Mouse (Mus musculus) layer of hippocampus, postnatal 10 days (tissue): ENCODE data around the gene Hfe. TPM values are rescaled to one million over a fixed set of nuclear protein-coding genes. Genes with fewer than 3 reads are reported as not detected.

Experiments used
- DNase-seq, 2 experiments: peaks; one replicate each; pipeline ENCODE4 v3.0.0; 2021; ENCODE audit warnings: low spot score in 2 of 2
- total RNA-seq, 2 experiments: library from RNA; stranded (reverse); gene quantifications; 2 replicates each; pipeline ENCODE4 v1.2.3; 2021

Gene Hfe
- total RNA-seq, 2 experiments from 2014 or later: 3.4 to 5.9 TPM

GRCm38 (mm10) chr13:23744421-23745380, 34.0 kb upstream of the Hfe start:
- DNase-seq: no peak

- no peak for DNase-seq
These were observed 33.3 kb upstream of the Hfe start for GRCm38 (mm10) chr13:23743963-23744362.

DNA sequence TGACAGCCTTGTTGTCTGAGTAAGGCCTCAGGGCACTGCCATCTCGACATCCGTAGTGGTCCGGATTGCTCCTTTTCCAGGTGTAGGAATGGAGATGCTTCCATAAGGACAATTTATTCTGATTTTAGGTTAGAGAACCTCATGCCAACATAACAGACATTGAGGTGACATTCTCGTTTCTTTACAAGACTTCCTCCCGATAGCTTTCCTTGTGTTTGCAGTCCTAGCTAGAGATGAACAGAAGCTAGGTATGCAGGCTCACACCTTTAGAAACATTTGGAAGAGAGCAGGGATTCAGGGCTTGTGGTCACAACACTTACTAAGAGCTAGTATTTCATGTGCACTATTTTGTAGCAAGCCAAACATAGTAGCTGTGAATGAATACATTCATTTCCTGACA, 32.6 kb upstream of the Hfe start:
- no peak for DNase-seq

- DNase-seq: no peak
These were observed 31.4 kb upstream of the Hfe start for GRCm38 (mm10) chr13:23742007-23742406.

DNA sequence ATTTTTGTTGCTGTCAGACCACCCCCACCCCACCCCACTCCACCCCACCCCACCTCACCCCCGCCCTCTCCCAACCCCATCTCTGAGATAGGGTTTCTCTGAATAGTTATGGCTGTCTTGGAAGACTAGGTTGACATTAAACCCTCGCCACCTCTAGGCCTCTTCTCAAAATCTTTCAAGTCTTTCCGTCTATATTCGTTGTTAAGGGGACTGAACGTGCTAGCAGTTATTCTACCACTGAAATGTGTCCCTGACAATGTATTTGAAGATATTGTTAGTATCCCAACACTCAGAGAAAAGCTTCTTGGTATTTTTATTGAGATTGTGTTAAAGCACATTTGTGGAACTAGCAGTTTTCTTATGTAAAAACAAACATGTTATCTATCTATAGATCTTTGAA, 30.3 kb upstream of the Hfe start:
- no peak for DNase-seq

DNA sequence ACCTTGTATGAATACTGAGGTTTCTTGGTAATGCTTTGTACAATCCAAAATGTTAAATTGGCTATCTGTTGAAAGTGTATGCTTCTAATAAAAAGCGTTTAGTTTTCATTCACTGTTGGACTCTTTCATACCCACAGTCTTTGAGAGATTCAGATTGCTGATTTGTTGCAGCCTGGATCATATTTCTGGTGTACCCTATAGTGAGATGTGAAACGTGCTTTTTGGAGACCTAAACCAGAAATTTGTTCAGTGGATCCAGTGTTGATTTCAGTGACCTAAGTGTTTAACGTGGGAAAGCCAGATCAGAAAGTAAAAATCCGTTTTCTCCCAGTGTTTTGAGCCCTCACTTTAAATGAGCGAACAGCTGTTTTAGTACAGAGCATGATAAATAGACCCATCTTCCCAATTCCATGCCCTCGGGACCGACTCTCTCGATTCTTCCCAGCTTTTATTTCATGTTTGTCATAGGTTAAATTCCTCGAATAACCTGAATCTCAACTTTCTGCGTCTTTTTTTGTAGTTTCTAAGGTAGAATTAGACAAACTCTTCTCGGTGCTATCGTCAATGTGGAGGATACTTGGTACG, 29.7 kb upstream of the Hfe start:
- DNase-seq: no peak

GRCm38 (mm10) chr13:23739922-23740252, 29.2 kb upstream of the Hfe start:
- DNase-seq: no peak

- peak; percentile 84 to 89 for DNase-seq
These were observed 28.6 kb upstream of the Hfe start for GRCm38 (mm10) chr13:23739069-23739921.

GRCm38 (mm10) chr13:23738677-23739068, 28.0 kb upstream of the Hfe start, which contains the start of gene Hist1h1c:
Gene Hist1h1c, plus strand, starts transcription at chr13:23738808.
- DNase-seq: peak; percentile 80 to 85

- DNase-seq: no peak
These were observed 27.4 kb upstream of the Hfe start for GRCm38 (mm10) chr13:23738041-23738440.

- no peak for DNase-seq
These were observed 26.4 kb upstream of the Hfe start for GRCm38 (mm10) chr13:23737091-23737490.

GRCm38 (mm10) chr13:23732156-23732804, 21.6 kb upstream of the Hfe start:
- DNase-seq: no peak

GRCm38 (mm10) chr13:23730479-23730878, 19.8 kb upstream of the Hfe start:
- DNase-seq: no peak

DNA sequence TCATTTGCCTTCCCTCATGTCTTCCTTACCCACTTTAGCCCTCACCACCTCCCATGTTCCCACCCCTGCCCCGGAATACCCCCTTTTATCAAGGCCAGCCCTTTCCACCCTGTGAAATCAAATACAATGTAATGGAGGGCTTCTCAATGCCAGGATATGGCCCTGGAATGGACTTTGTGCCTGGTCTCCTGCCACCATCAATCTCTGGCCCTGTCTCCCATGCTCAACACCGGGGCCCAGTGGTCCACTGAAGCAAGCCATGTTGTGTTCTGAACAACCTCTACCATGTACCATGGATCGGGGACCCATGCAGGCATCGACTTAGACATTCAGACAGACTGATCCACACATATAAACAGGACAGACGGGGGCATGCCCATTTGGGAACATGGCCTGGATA, 19.1 kb upstream of the Hfe start:
- no peak for DNase-seq

- DNase-seq: peak in 1 of 2 experiments; percentile 12
These were observed 18.5 kb upstream of the Hfe start for GRCm38 (mm10) chr13:23729192-23729525.

GRCm38 (mm10) chr13:23728472-23729191, 18.0 kb upstream of the Hfe start:
- DNase-seq: peak in 1 of 2 experiments; percentile 4

- DNase-seq: peak in 1 of 2 experiments; percentile 6
These were observed 14.6 kb upstream of the Hfe start for GRCm38 (mm10) chr13:23725213-23725612.

- DNase-seq: peak in 1 of 2 experiments; percentile 4
These were observed 13.6 kb upstream of the Hfe start for GRCm38 (mm10) chr13:23724239-23724638.

- DNase-seq: peak in 1 of 2 experiments; percentile 4
These were observed 7.1 kb upstream of the Hfe start for GRCm38 (mm10) chr13:23717593-23718245.

- peak in 1 of 2 experiments; percentile 6 for DNase-seq
These were observed 6.5 kb upstream of the Hfe start for GRCm38 (mm10) chr13:23717176-23717575.
